Mouse (Mus musculus) CH12.LX (cell line): ENCODE measurements around the gene Tmprss6. TPM values are rescaled to one million over a fixed set of nuclear protein-coding genes. Genes with fewer than 3 reads are reported as not detected.
A peak's percentile ranks its signal among the peaks of the same experiment; 100 is the strongest.

Experiments used
- DNase-seq: peaks from one replicate; pipeline ENCODE4 v3.0.0-alpha.2; 2013; ENCODE audit errors: extremely low read depth
- H3K27ac ChIP-seq: 2 replicates; pipeline ENCODE4 v1.5.1; 2012; ENCODE audit warnings: low read depth, mild to moderate bottlenecking, control low read depth, moderate library complexity; ENCODE audit not compliant: insufficient read depth
- H3K27me3 ChIP-seq: replicated peaks from 2 replicates; pipeline ENCODE3; 2012; ENCODE audit warnings: inconsistent platforms
- H3K36me3 ChIP-seq, 2 experiments: replicated peaks in 1 of 2; 2 replicates each; pipeline versions ENCODE3 to v1.6.1; 2012; ENCODE audit warnings: inconsistent platforms in 1 of 2, low read length in 1 of 2, mild to moderate bottlenecking in 1 of 2, mixed read lengths in 1 of 2, moderate library complexity in 1 of 2; ENCODE audit not compliant: control insufficient read depth in 1 of 2, insufficient read depth in 1 of 2
- H3K4me1 ChIP-seq, 2 experiments: 2 replicates each; pipeline ENCODE4 v1.6.1; 2012; ENCODE audit warnings: inconsistent platforms in 1 of 2, moderate library complexity in 1 of 2; ENCODE audit not compliant: insufficient read depth in 2 of 2, control insufficient read depth in 1 of 2
- H3K4me2 ChIP-seq: 2 replicates; pipeline ENCODE4 v1.6.1; 2012; ENCODE audit warnings: low read depth, mild to moderate bottlenecking, control low read depth; ENCODE audit not compliant: poor library complexity, insufficient read depth, severe bottlenecking
- H3K4me3 ChIP-seq, 3 experiments: fragments of 150-350 bp in 1 of 3; sonication (generic) in 1 of 3; replicated peaks in 1 of 3; 2 replicates each; pipeline versions ENCODE3 to v1.5.1; 2011 to 2012; ENCODE audit warnings: low read depth in 2 of 3, low read length in 2 of 3, mild to moderate bottlenecking in 2 of 3, moderate library complexity in 2 of 3, control low read depth in 1 of 3, improper control_type of control experiment in 1 of 3, inconsistent platforms in 1 of 3, mixed read lengths in 1 of 3; ENCODE audit not compliant: poor library complexity in 1 of 3
- H3K79me2 ChIP-seq: replicated peaks from 2 replicates; pipeline ENCODE4 v1.6.1; 2012; ENCODE audit warnings: mild to moderate bottlenecking, moderate library complexity; ENCODE audit not compliant: control insufficient read depth, poor library complexity, insufficient read depth, severe bottlenecking; ENCODE audit errors: extremely low read depth
- H3K9ac ChIP-seq: 2 replicates; pipeline ENCODE4 v1.6.1; 2012; ENCODE audit warnings: low read depth, mild to moderate bottlenecking, control low read depth, moderate library complexity; ENCODE audit not compliant: insufficient read depth
- H3K9me3 ChIP-seq: replicated peaks from 2 replicates; pipeline ENCODE3; 2012; ENCODE audit warnings: low read length, inconsistent platforms, mixed read lengths
- BHLHE40 ChIP-seq: IDR thresholded peaks from 2 replicates; pipeline ENCODE4 v1.6.1; 2011; ENCODE audit warnings: mild to moderate bottlenecking, low read depth, low read length, improper control_type of control experiment
- CHD1 ChIP-seq: IDR thresholded peaks from 2 replicates; pipeline ENCODE4 v1.6.1; 2012; ENCODE audit warnings: low read depth, low read length, improper control_type of control experiment, inconsistent platforms
- CHD2 ChIP-seq: IDR thresholded peaks from 2 replicates; pipeline ENCODE4 v1.6.1; 2011; ENCODE audit warnings: low read length, improper control_type of control experiment
- CTCF ChIP-seq, 2 experiments: IDR thresholded peaks in 1 of 2; conservative IDR thresholded peaks in 1 of 2; 2 replicates each; pipeline ENCODE4 v1.5.1; 2011 to 2012; ENCODE audit warnings: low read depth in 2 of 2, low read length in 2 of 2, improper control_type of control experiment in 1 of 2, inconsistent platforms in 1 of 2, mild to moderate bottlenecking in 1 of 2, moderate library complexity in 1 of 2
- E2F4 ChIP-seq: IDR thresholded peaks from 2 replicates; pipeline ENCODE4 v1.6.1; 2011; ENCODE audit warnings: low read depth, low read length, improper control_type of control experiment; ENCODE audit not compliant: insufficient replicate concordance
- GABPA ChIP-seq: IDR thresholded peaks from 2 replicates; pipeline ENCODE4 v1.6.1; 2012; ENCODE audit warnings: low read depth, low read length, improper control_type of control experiment, inconsistent platforms; ENCODE audit not compliant: insufficient replicate concordance
- KAT2A ChIP-seq: IDR thresholded peaks from 2 replicates; pipeline ENCODE4 v1.6.1; 2012; ENCODE audit warnings: low read length, improper control_type of control experiment, inconsistent platforms; ENCODE audit not compliant: insufficient replicate concordance
- MEF2A ChIP-seq: IDR thresholded peaks from 2 replicates; pipeline ENCODE4 v1.6.1; 2014; ENCODE audit warnings: low read depth, mild to moderate bottlenecking, inconsistent platforms, low read length, improper control_type of control experiment, borderline replicate concordance
- MYC ChIP-seq: IDR thresholded peaks from 2 replicates; pipeline ENCODE4 v1.6.1; 2011; ENCODE audit warnings: low read depth, mild to moderate bottlenecking, improper control_type of control experiment, low read length
- RAD21 ChIP-seq: IDR thresholded peaks from 2 replicates; pipeline ENCODE4 v1.6.1; 2011; ENCODE audit warnings: low read depth, mild to moderate bottlenecking, low read length, improper control_type of control experiment, moderate library complexity
- SMC3 ChIP-seq: IDR thresholded peaks from 2 replicates; pipeline ENCODE4 v1.6.1; 2011; ENCODE audit warnings: low read depth, low read length, improper control_type of control experiment
- TBP ChIP-seq: conservative IDR thresholded peaks from 2 replicates; pipeline ENCODE4 v1.6.1; 2011; ENCODE audit warnings: low read depth, low read length, improper control_type of control experiment
- ZC3H11A ChIP-seq: IDR thresholded peaks from 2 replicates; pipeline ENCODE4 v1.6.1; 2012; ENCODE audit warnings: low read depth, mild to moderate bottlenecking, inconsistent platforms, low read length, improper control_type of control experiment
- ZKSCAN1 ChIP-seq: IDR thresholded peaks from 2 replicates; pipeline ENCODE4 v1.6.1; 2012; ENCODE audit warnings: low read depth, inconsistent platforms, low read length, improper control_type of control experiment, borderline replicate concordance
- dilution Hi-C: fragments of 300-500 bp; cut with MboI; formaldehyde crosslinking; loops from 2 replicates; pipeline ENCODE4 v1.14.3; 2020; ENCODE audit warnings: low sequenced_read_pairs; ENCODE audit not compliant: extremely low pct_unique_long_range_greater_than_20kb, extremely low pct_ligation_motif_present
- in situ Hi-C: fragments of 300-500 bp; cut with MboI; formaldehyde crosslinking; loops from 3 replicates; pipeline ENCODE4 v1.14.3; 2019; ENCODE audit warnings: low sequenced_read_pairs, low pct_ligation_motif_present, low pct_unique_long_range_greater_than_20kb, mixed read lengths
- polyA plus RNA-seq: library from polyadenylated mRNA; unstranded; fragments of >175 nt; gene quantifications from 2 replicates; pipeline ENCODE4 v1.2.1, GENCODE M21; 2012; ENCODE audit warnings: low read depth; ENCODE audit not compliant: insufficient read length
- total RNA-seq, 2 experiments: library from RNA; depleted of rRNA; stranded (reverse); fragments of 300-350 nt in 1 of 2; fragments of >200 nt in 1 of 2; gene quantifications; 2 replicates each; pipeline ENCODE4 v1.2.3; 2012 to 2014

Tmprss6 gene
- total and polyA plus RNA-seq, 3 experiments, result 0.24 to 0.54 (median 0.34) TPM

DNA sequence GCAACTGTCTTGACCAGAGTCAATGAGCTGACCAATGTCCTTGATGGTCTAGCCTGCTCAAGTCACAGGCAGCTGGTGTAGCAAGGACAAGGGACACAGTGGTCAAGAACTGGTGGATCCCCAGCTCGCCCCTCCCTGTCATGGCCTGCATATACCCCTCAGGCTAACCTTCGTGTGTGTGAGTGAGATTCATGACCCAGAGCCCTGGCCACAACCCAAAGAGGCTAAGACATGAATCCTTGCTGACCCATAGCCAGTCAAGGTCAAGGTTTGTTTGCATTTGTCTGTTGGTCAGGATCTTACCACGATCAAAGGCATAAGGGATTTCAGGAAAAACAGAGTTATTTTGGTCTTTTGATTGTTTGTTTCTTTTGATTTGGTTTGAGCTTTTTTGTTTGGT, 14.1 kb upstream of the Tmprss6 start:
- H3K4me3 ChIP-seq, result no peak overlapping the region
- H3K36me3 ChIP-seq, result peaks cover 70 to 83% of the 10 kb centered on the region in 2 experiments
- no peak overlapping the region for H3K9ac ChIP-seq
- no peaks in the 10 kb centered on the region for H3K27me3 ChIP-seq
- no peak overlapping the region for H3K4me2 ChIP-seq
- no peaks in the 10 kb centered on the region for H3K79me2 ChIP-seq
- dilution Hi-C loops (no loop called here), in situ Hi-C loops (loop anchor here (5.0 kb wide), 1 partner anchor 40 kb away; no protein-coding TSS in a partner anchor)
- peaks cover 7% of the 10 kb centered on the region for H3K9me3 ChIP-seq
- no peak overlapping the region for H3K27ac ChIP-seq
- no peak for DNase-seq
- TF ChIP-seq E2F4, result no peak
- TF ChIP-seq ZC3H11A, result no peak
- TF ChIP-seq BHLHE40, result no peak
- no peak for TF ChIP-seq KAT2A
- TF ChIP-seq CHD2, result no peak
- no peak for TF ChIP-seq ZKSCAN1
- TF ChIP-seq TBP, result no peak
- no peak for TF ChIP-seq MYC
- TF ChIP-seq MEF2A, result no peak
- TF ChIP-seq CHD1, result no peak
- peaks cover 4 to 38% of the 10 kb centered on the region in 2 experiments; a peak in 3 of 4 replicates for H3K4me1 ChIP-seq

DNA sequence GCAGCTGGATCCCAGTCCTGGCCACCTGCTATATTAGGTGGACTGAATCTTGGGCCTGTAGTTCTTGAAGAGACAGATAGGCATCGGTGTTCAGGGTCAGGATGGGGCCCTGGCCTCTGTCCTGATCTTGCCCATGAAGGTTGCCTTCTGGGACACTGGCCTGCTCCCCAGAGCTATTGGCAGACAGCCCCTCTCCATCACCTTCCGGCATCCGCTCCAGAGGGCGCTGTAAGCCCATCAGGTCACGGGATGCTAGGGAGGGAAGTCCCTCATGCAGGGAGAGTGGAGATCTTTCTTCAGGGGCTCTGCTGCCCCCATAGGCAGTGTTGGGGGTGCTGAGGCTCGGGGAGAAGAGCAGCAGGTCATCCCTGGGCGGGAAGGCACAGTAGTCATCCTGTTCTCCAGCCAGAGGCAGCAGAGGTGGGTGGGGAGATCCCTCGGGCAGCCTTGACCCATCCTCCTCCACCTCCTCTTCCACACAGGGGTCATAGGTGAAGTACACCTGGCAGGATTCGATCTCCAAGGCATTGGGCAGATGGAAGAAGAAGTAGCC, 13.1 kb upstream of the Tmprss6 start:
- in situ Hi-C loops (loop anchor here (5.0 kb wide), 1 partner anchor 41 kb away; no protein-coding TSS in a partner anchor), dilution Hi-C loops (no loop called here)
- H3K36me3 ChIP-seq, result peaks cover 64 to 75% of the 10 kb centered on the region in 2 experiments
- TF ChIP-seq GABPA (no peak), CTCF (conservative IDR thresholded peaks at IDR 0.05 in 1 of 2, IDR thresholded peaks at IDR 0.05 in 1 of 2; ENCODE audit: low read depth in 2 of 2, low read length in 2 of 2) (peak in 1 of 2 experiments; percentile 53; a peak in 2 of 4 replicates), SMC3 (peak; percentile 41), RAD21 (peak; percentile 40)
- no peaks in the 10 kb centered on the region for H3K79me2 ChIP-seq
- no peak for DNase-seq
- no peak overlapping the region for H3K9ac ChIP-seq
- no peak overlapping the region for H3K4me3 ChIP-seq
- H3K4me2 ChIP-seq, result no peak overlapping the region
- H3K4me1 ChIP-seq, result peaks cover 11 to 47% of the 10 kb centered on the region in 2 experiments
- no peaks in the 10 kb centered on the region for H3K27me3 ChIP-seq
- no peak overlapping the region for H3K27ac ChIP-seq
- H3K9me3 ChIP-seq, result peaks cover 1% of the 10 kb centered on the region
